Mouse (Mus musculus) heart, embryonic 10.5 days (tissue): ENCODE data around the gene Olfr106-ps. TPM values are rescaled to one million over a fixed set of nuclear protein-coding genes. Genes with fewer than 3 reads are reported as not detected.

Source experiments
- DNase-seq: peaks from one replicate; pipeline ENCODE4 v3.0.0-alpha.2; 2017; ENCODE audit warnings: low spot score
- H3K27ac ChIP-seq: fragments of 300-500 bp; sonication (generic); 2 replicates; pipeline ENCODE4 v1.5.1; 2016; ENCODE audit warnings: mild to moderate bottlenecking
- H3K27me3 ChIP-seq: fragments of 300-500 bp; sonication (generic); 2 replicates; pipeline ENCODE4 v1.6.1; 2016; ENCODE audit warnings: mild to moderate bottlenecking; ENCODE audit not compliant: poor library complexity, insufficient read depth, severe bottlenecking
- H3K36me3 ChIP-seq: fragments of 300-500 bp; sonication (generic); 2 replicates; pipeline ENCODE4 v1.6.1; 2016; ENCODE audit warnings: mild to moderate bottlenecking, moderate library complexity
- H3K4me1 ChIP-seq: fragments of 300-500 bp; sonication (generic); 2 replicates; pipeline ENCODE4 v1.6.1; 2016; ENCODE audit warnings: mild to moderate bottlenecking
- H3K4me3 ChIP-seq: fragments of 300-500 bp; sonication (generic); 2 replicates; pipeline ENCODE4 v1.5.1; 2016; ENCODE audit warnings: mild to moderate bottlenecking, moderate library complexity
- H3K9me3 ChIP-seq: fragments of 300-500 bp; sonication (generic); 2 replicates; pipeline ENCODE4 v1.6.1; 2016; ENCODE audit warnings: mild to moderate bottlenecking, moderate library complexity
- WGBS: fragments of 180-500 bp; shearing (Covaris S2); methylation state at CpG from one replicate; pipeline ENCODE4 v1.1.7; 2016; 5-methylcytosine and 5-hydroxymethylcytosine counted together
- polyA plus RNA-seq: library from polyadenylated mRNA; unstranded; fragments of >200 nt; fragmentation: Nextera tagmentation; extraction: Ambion mirVana; gene quantifications from 2 replicates; pipeline ENCODE4 v1.2.1, GENCODE M21; 2016

Olfr106-ps gene
- polyA plus RNA-seq = not detected in 2 replicates

GRCm38 (mm10) chr17:37390093-37390492, at the start of gene Olfr106-ps:
Gene Olfr106-ps (plus strand): TSS chr17:37390393.
- 74% methylated on average over 1 of the region's 1 CpGs for WGBS
- H3K9me3 ChIP-seq = no peaks in the 10 kb centered on the region
- H3K36me3 ChIP-seq = no peaks in the 10 kb centered on the region
- DNase-seq = no peak
- H3K4me1 ChIP-seq = no peaks in the 10 kb centered on the region
- no peaks in the 10 kb centered on the region for H3K27me3 ChIP-seq
- H3K4me3 ChIP-seq = no peak within 1 kb of the TSS
- H3K27ac ChIP-seq = no peak within 1 kb of the TSS

GRCm38 (mm10) chr17:37359282-37359681, 30.9 kb upstream of the Olfr106-ps start, which contains the start of gene Olfr104-ps:
Gene Olfr104-ps (plus strand): TSS chr17:37359582.
- H3K36me3 ChIP-seq = no peaks in the 10 kb centered on the region

GRCm38 (mm10) chr17:37378733-37379132, 11.5 kb upstream of the Olfr106-ps start, which contains the start of gene Olfr105-ps:
Gene Olfr105-ps (plus strand): TSS chr17:37379033.
- Histone ChIP-seq H3K4me3 (no peak within 1 kb of the TSS), H3K4me1 (no peaks in the 10 kb centered on the region), H3K27ac (no peak within 1 kb of the TSS), H3K36me3 (no peaks in the 10 kb centered on the region), H3K27me3 (no peaks in the 10 kb centered on the region), H3K9me3 (no peaks in the 10 kb centered on the region)
- no peak for DNase-seq

More at GRCm38 (mm10) chr17:37359282-37359681, 30.9 kb upstream of the Olfr106-ps start, which contains the start of gene Olfr104-ps:
- Histone ChIP-seq H3K4me1 (no peaks in the 10 kb centered on the region), H3K9me3 (no peaks in the 10 kb centered on the region), H3K27ac (no peak within 1 kb of the TSS), H3K27me3 (no peaks in the 10 kb centered on the region), H3K4me3 (no peak within 1 kb of the TSS)
- DNase-seq = no peak

- Histone ChIP-seq H3K36me3 (no peaks in the 10 kb centered on the region), H3K4me1 (no peaks in the 10 kb centered on the region)
- 72% methylated on average over 3 of the region's 3 CpGs for WGBS
Measured at GRCm38 (mm10) chr17:37398926-37399325, 8.7 kb downstream of the Olfr106-ps start, which contains the start of gene Olfr107. Gene Olfr107 (plus strand): TSS chr17:37399226.

GRCm38 (mm10) chr17:37413380-37413779, 23.2 kb downstream of the Olfr106-ps start:
- Histone ChIP-seq H3K27me3 (no peaks in the 10 kb centered on the region), H3K9me3 (peaks cover 8% of the 10 kb centered on the region), H3K27ac (no peak overlapping the region), H3K36me3 (no peaks in the 10 kb centered on the region), H3K4me1 (no peaks in the 10 kb centered on the region), H3K4me3 (no peak overlapping the region)
- no peak for DNase-seq

More at GRCm38 (mm10) chr17:37398926-37399325, 8.7 kb downstream of the Olfr106-ps start, which contains the start of gene Olfr107:
- no peak for DNase-seq
- Histone ChIP-seq H3K4me3 (no peak within 1 kb of the TSS), H3K9me3 (no peaks in the 10 kb centered on the region), H3K27ac (no peak within 1 kb of the TSS), H3K27me3 (no peaks in the 10 kb centered on the region)

- DNase-seq = no peak
- 95% methylated on average over 1 of the region's 1 CpGs for WGBS
- no peaks in the 10 kb centered on the region for H3K9me3 ChIP-seq
- no peaks in the 10 kb centered on the region for H3K27me3 ChIP-seq
- no peaks in the 10 kb centered on the region for H3K36me3 ChIP-seq
- no peak within 1 kb of the TSS for H3K27ac ChIP-seq
- no peak within 1 kb of the TSS for H3K4me3 ChIP-seq
- H3K4me1 ChIP-seq = no peaks in the 10 kb centered on the region
Measured at GRCm38 (mm10) chr17:37445180-37445579, 55.0 kb downstream of the Olfr106-ps start, which contains the start of gene Olfr108. Gene Olfr108 (plus strand): TSS chr17:37445480.

Other genes with a start within 250 kb of the Olfr106-ps start
- not detected in 2 replicates for gene Olfr93, start 228.9 kb upstream of the Olfr106-ps start, polyA plus RNA-seq
- not detected in 2 replicates for gene Ubd, start 196.5 kb upstream of the Olfr106-ps start, polyA plus RNA-seq
- gene Olfr94, start 189.4 kb upstream of the Olfr106-ps start, polyA plus RNA-seq = not detected in 2 replicates
- not detected in 2 replicates for gene Olfr95, start 177.3 kb upstream of the Olfr106-ps start, polyA plus RNA-seq
- not detected in 2 replicates for gene Olfr96, start 170.2 kb upstream of the Olfr106-ps start, polyA plus RNA-seq
- not detected in 2 replicates for gene Olfr97, start 153.1 kb upstream of the Olfr106-ps start, polyA plus RNA-seq
- not detected in 2 replicates for gene Olfr98, start 126.6 kb upstream of the Olfr106-ps start, polyA plus RNA-seq
- gene H2-M3, start 120.2 kb upstream of the Olfr106-ps start, polyA plus RNA-seq = 1.00 and 1.7 TPM in 2 replicates
- gene Olfr99, start 106.9 kb upstream of the Olfr106-ps start, polyA plus RNA-seq = 0.09 TPM in 1 of 2 replicates, not detected in the other
- not detected in 2 replicates for gene Olfr101, start 86.1 kb upstream of the Olfr106-ps start, polyA plus RNA-seq
- not detected in 2 replicates for gene Olfr102, start 73.3 kb upstream of the Olfr106-ps start, polyA plus RNA-seq
- gene Olfr103, start 50.7 kb upstream of the Olfr106-ps start, polyA plus RNA-seq = not detected in 2 replicates
- gene Olfr104-ps, start 30.8 kb upstream of the Olfr106-ps start, polyA plus RNA-seq = not detected in 2 replicates
- not detected in 2 replicates for gene Olfr105-ps, start 11.4 kb upstream of the Olfr106-ps start, polyA plus RNA-seq
- gene Olfr107, start 8.8 kb downstream of the Olfr106-ps start, polyA plus RNA-seq = not detected in 2 replicates
- not detected in 2 replicates for gene Olfr108, start 55.1 kb downstream of the Olfr106-ps start, polyA plus RNA-seq
- not detected in 2 replicates for gene Olfr109, start 68.5 kb downstream of the Olfr106-ps start, polyA plus RNA-seq
- gene H2-M2, start 93.2 kb downstream of the Olfr106-ps start, polyA plus RNA-seq = not detected in 2 replicates
- gene Olfr110, start 102.1 kb downstream of the Olfr106-ps start, polyA plus RNA-seq = not detected in 2 replicates
- gene Olfr111, start 117.6 kb downstream of the Olfr106-ps start, polyA plus RNA-seq = not detected in 2 replicates
- gene Olfr112, start 179.1 kb downstream of the Olfr106-ps start, polyA plus RNA-seq = not detected in 2 replicates
- not detected in 2 replicates for gene Olfr113, start 187.3 kb downstream of the Olfr106-ps start, polyA plus RNA-seq
- gene Olfr114, start 202.3 kb downstream of the Olfr106-ps start, polyA plus RNA-seq = not detected in 2 replicates
- not detected in 2 replicates for gene Olfr115, start 236.7 kb downstream of the Olfr106-ps start, polyA plus RNA-seq
- gene Olfr116, start 236.8 kb downstream of the Olfr106-ps start, polyA plus RNA-seq = not detected in 2 replicates